Mouse (Mus musculus) frontal cortex, postnatal 25 days (tissue): Measurements from ENCODE around the gene Zfp827.

Experiments used
- DNase-seq, 2 experiments: peaks; one replicate each; pipeline ENCODE4 v3.0.0; 2022; ENCODE audit warnings: low spot score in 2 of 2

Zfp827 gene

DNA sequence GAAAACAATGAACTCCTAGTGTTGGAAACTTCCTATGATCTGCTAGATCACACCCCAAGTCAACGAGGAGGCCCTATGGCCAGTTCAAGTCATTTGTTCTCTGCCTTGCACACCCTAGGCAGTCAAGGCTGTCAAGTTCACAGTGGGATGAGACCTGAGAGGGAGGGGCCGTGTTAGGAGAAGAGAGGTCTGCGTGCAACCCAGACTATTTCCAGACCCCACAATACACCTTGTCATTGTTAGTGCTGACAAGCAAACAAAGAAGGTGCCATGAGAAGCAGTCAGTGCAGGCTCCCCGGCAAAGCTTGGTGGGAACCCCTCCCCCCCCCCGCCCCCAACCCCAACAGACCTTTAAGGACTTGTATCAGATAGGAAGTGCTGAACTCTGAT is 194.5 kb downstream of the Zfp827 start:
- no peak for DNase-seq

DNA sequence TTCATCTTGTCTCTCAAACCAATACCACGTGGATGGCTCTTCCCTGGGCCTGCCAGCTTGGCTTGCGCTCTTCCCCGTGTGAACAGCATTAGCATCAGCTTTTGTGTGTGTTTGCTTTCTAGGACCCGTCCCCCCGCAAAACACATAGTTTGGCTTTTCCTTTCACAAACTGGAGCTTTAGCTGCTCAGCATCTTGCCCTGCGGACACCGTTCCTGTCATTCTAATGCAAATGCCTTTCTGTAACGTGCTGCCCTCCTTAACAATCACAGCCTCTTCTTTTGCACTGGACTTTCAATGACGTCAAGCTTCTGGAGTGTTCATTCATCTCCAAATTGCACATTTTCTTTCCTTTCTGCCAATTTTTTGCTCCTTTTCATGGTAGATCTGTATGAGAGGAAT is 196.1 kb downstream of the Zfp827 start:
- no peak for DNase-seq

DNA sequence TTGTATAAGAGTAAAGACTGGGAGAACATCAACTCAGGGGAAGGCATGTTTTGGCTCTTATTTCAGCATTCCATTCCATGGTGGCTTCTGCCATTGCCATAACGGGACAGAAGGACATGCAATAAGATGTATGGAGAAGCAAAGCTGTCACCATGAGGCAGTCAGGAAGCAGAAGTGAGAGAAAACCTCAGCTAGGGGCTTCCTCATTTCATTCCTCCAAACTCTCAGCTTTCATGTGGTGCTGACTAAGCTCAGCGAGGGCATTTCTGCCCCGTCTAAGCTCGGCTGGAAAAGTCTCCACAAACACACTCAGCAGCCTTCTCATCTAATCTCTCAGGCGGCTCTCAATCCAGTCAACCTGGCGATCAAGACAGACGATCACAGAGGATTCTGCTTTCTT is 197.3 kb downstream of the Zfp827 start:
- DNase-seq: no peak

DNA sequence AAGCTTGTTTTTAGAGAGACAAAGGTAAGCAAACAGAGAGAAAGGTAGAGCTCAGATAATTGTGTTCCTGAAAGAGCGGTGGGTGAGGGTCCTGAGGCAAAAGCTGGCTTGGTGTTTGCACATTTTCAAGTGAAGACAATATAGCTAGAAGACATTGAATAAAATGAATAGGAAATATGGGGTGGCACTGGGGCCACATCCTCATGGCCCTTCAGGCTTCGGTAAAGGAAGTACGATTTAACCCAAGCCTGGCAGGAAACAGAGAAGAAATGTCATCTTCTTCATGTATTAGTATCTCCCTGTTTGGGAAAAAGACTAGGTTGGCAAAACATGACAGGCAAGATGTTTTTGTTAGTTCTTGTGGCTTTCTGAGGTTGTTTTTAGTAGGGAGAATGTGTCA is 197.8 kb downstream of the Zfp827 start:
- DNase-seq: no peak

DNA sequence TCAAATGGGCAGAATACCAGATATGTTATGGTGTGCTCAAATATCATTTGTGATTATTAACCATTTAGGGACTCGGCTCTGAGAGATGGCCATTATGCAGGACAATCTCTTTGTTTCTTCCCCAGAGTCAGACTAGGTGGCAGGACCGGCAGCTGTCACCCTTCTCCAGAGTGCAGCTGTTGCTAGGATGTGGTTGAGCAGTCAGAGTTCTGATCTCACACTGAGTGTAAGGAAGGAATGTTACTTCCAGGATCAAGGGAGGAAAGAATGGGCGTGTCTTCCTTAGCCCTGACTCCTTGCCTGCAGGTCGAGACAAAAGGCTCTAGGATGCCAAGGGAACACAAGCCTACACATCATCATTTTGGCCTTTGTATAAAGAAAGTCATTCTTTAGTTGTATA is 199.0 kb downstream of the Zfp827 start:
- no peak for DNase-seq

DNA sequence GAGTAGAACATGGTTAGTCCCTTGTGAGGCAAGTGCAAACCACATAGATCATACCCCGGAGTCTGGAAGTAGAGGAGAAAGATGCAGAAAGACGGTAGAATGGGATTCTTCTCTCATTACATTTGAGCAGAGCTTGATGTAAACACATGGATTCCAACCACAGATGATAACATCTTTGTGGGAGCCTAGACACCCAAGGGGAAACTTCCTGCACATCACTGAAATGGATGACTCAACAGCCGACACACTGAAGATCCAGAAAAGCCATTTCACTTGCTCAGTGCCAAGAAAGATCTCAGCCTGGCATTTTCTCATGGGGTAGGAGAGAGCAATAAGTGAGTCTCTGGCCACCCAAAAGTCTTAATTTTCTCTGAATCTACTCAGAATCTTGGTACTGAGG is 199.7 kb downstream of the Zfp827 start:
- no peak for DNase-seq

DNA sequence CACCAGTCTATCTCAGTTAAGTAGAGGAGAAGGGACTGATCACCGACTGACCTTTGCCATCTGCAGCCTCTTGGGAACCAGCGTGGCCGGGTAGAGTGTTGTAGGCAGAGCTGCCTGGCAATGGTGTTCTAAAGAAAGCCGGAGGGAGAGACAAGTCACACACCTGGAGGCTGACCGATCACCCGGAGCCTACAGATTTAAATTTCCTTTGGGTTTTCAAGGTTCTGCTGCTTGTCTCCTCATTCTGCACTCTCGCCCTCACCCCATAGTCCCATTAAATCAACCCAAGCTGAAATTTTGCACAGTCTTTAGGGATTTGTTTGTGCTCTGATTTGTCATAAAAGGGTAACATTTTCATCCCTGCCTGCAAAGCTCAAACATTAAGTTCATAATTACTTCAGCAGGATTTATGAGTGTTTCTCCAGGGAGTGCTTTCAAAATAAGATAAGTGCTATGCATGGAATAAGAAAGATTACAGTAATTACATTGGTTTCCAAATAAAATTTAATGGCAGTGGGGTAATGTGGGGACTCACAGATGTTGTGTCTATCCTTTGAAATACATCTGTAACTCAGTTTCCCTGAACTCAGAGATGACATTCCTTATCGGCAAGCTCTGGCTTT is 201.1 kb downstream of the Zfp827 start:
- no peak for DNase-seq

DNA sequence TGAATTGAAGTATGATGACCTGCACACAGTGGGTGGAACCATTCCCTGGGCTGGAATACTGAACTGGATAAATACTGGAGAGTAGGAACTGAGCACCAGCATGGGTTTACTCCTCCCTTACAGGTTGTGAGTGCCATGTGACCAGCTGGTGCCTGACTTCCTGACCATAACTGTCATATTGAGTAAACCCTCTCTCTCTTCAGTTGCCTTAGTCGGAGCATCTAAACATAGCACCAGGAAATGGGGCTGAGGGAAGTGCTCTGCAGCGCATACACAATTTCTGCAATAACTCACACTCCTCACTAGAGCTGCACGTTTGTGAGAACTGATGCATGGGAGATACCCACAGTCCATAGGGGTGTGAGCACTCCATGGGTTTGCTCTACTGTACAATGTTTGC is 211.1 kb downstream of the Zfp827 start:
- no peak for DNase-seq

DNA sequence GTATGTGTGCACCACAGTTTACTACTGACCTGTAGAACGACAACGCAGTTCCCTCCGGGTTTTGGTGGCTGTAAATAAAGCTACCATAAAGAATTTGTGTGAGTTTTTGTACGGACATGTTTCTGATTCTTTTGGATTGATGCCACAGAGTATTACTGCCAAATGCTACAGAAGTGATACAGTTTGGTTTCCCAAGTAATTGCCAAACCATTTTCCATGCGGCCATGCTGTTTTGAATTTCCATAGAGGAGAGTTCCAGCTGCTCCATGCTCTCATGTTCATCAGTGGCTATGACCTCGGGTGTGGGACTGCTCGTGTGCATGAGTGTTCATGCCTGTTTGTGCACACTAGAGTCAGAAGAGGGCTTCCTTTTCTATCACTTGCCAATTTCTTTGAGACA is 211.8 kb downstream of the Zfp827 start:
- no peak for DNase-seq
